Mouse (Mus musculus) ES-Bruce4 (cell line): ENCODE measurements around the gene Myo1c. TPM values are rescaled to one million over a fixed set of nuclear protein-coding genes. Genes with fewer than 3 reads are reported as not detected.

Experiments used
- H3K27ac ChIP-seq: 2 replicates; pipeline ENCODE4 v1.5.1; 2012; ENCODE audit warnings: low read length, inconsistent platforms; ENCODE audit not compliant: insufficient read depth
- H3K27me3 ChIP-seq: 2 replicates; pipeline ENCODE4 v1.6.1; 2012; ENCODE audit warnings: mild to moderate bottlenecking, low read length, inconsistent platforms; ENCODE audit not compliant: control insufficient read depth, poor library complexity, insufficient read depth, severe bottlenecking
- H3K36me3 ChIP-seq: 2 replicates; pipeline ENCODE4 v1.6.1; 2012; ENCODE audit warnings: inconsistent platforms, mild to moderate bottlenecking, low read length, moderate library complexity; ENCODE audit not compliant: control insufficient read depth, poor library complexity, insufficient read depth, severe bottlenecking
- H3K4me1 ChIP-seq: one replicate; pipeline ENCODE4 v1.8.1; 2011; ENCODE audit warnings: low read length; ENCODE audit not compliant: control insufficient read depth, insufficient read depth
- H3K4me3 ChIP-seq: 2 replicates; pipeline ENCODE4 v1.5.1; 2011; ENCODE audit warnings: low read depth, mild to moderate bottlenecking, low read length
- H3K9ac ChIP-seq: 2 replicates; pipeline ENCODE4 v1.6.1; 2012; ENCODE audit warnings: low read depth, mild to moderate bottlenecking, inconsistent platforms; ENCODE audit not compliant: poor library complexity, severe bottlenecking
- H3K9me3 ChIP-seq: replicated peaks from 2 replicates; pipeline ENCODE4 v1.6.1; 2012; ENCODE audit warnings: mild to moderate bottlenecking, low read length, inconsistent platforms; ENCODE audit not compliant: control insufficient read depth, poor library complexity, insufficient read depth, severe bottlenecking
- CTCF ChIP-seq: IDR thresholded peaks from one replicate; pipeline ENCODE4 v1.8.1; 2011; ENCODE audit warnings: low read depth, low read length
- EP300 ChIP-seq: IDR thresholded peaks from 2 replicates; pipeline ENCODE4 v1.6.1; 2011; ENCODE audit warnings: low read depth, low read length; ENCODE audit not compliant: insufficient read depth
- POLR2A ChIP-seq: IDR thresholded peaks from one replicate; pipeline ENCODE4 v1.8.1; 2011; ENCODE audit warnings: low read length; ENCODE audit not compliant: insufficient read depth
- polyA plus RNA-seq: library from polyadenylated mRNA; stranded (reverse); fragments of >200 nt; gene quantifications from 2 replicates; pipeline ENCODE4 v1.2.4, GENCODE M21; 2011; ENCODE audit warnings: low read depth; ENCODE audit not compliant: missing spikeins, insufficient read depth, insufficient read length

Myo1c gene
- polyA plus RNA-seq, 1 experiment, result 82.9 TPM

GRCm38 (mm10) chr11:75615556-75615955 lies 34.7 kb upstream of the Myo1c start:
- peaks cover 2% of the 10 kb centered on the region; the same call in 1 of the 2 replicates for H3K36me3 ChIP-seq
- H3K4me1 ChIP-seq, result peaks cover 2% of the 10 kb centered on the region
- no peak overlapping the region for H3K9ac ChIP-seq
- H3K9me3 ChIP-seq, result no peaks in the 10 kb centered on the region
- TF ChIP-seq CTCF (no peak), EP300 (no peak), POLR2A (no peak)
- H3K27me3 ChIP-seq, result no peaks in the 10 kb centered on the region
- H3K4me3 ChIP-seq, result no peak overlapping the region
- no peak overlapping the region for H3K27ac ChIP-seq

GRCm38 (mm10) chr11:75619133-75619532 lies 31.2 kb upstream of the Myo1c start:
- H3K36me3 ChIP-seq, result peaks cover 2% of the 10 kb centered on the region; the same call in 1 of the 2 replicates
- no peak overlapping the region for H3K4me3 ChIP-seq
- H3K27me3 ChIP-seq, result no peaks in the 10 kb centered on the region
- H3K9ac ChIP-seq, result no peak overlapping the region
- H3K9me3 ChIP-seq, result no peaks in the 10 kb centered on the region
- H3K27ac ChIP-seq, result peak overlapping the region; percentile 94
- H3K4me1 ChIP-seq, result peaks cover 3% of the 10 kb centered on the region
- peak; percentile 77 for TF ChIP-seq CTCF
- TF ChIP-seq EP300, result no peak

- no peaks in the 10 kb centered on the region for H3K9me3 ChIP-seq
- TF ChIP-seq POLR2A (no peak), EP300 (no peak), CTCF (no peak)
- H3K27me3 ChIP-seq, result no peaks in the 10 kb centered on the region
- peaks cover 6% of the 10 kb centered on the region for H3K4me1 ChIP-seq
- H3K4me3 ChIP-seq, result no peak overlapping the region
- peak overlapping the region; percentile 94 for H3K27ac ChIP-seq
- peaks cover 2% of the 10 kb centered on the region; the same call in 1 of the 2 replicates for H3K36me3 ChIP-seq
- peak overlapping the region; percentile 2; the same call in 1 of the 2 replicates for H3K9ac ChIP-seq
Measured at GRCm38 (mm10) chr11:75620136-75620780, 30.0 kb upstream of the Myo1c start.

GRCm38 (mm10) chr11:75621426-75621825 lies 28.9 kb upstream of the Myo1c start:
- TF ChIP-seq POLR2A (no peak), EP300 (peak; percentile 45; the same call in 1 of the 2 replicates), CTCF (no peak)
- Histone ChIP-seq H3K9me3 (no peaks in the 10 kb centered on the region), H3K27me3 (no peaks in the 10 kb centered on the region), H3K4me3 (no peak overlapping the region), H3K4me1 (peaks cover 8% of the 10 kb centered on the region), H3K36me3 (peaks cover 4% of the 10 kb centered on the region; the same call in 1 of the 2 replicates), H3K27ac (peak overlapping the region; percentile 94), H3K9ac (no peak overlapping the region)

- Histone ChIP-seq H3K27me3 (no peaks in the 10 kb centered on the region), H3K27ac (peak overlapping the region; percentile 95), H3K4me1 (peaks cover 8% of the 10 kb centered on the region), H3K9ac (peak overlapping the region; percentile 67), H3K36me3 (peaks cover 8% of the 10 kb centered on the region), H3K9me3 (no peaks in the 10 kb centered on the region), H3K4me3 (no peak overlapping the region)
- TF ChIP-seq EP300 (peak; percentile 69), CTCF (no peak)
Measured at GRCm38 (mm10) chr11:75622588-75623329, 27.5 kb upstream of the Myo1c start.

GRCm38 (mm10) chr11:75624102-75624554 lies 26.2 kb upstream of the Myo1c start:
- Histone ChIP-seq H3K36me3 (peaks cover 8% of the 10 kb centered on the region), H3K27me3 (no peaks in the 10 kb centered on the region), H3K4me3 (no peak overlapping the region), H3K27ac (peak overlapping the region; percentile 95), H3K9ac (no peak overlapping the region), H3K9me3 (no peaks in the 10 kb centered on the region), H3K4me1 (peaks cover 8% of the 10 kb centered on the region)
- no peak for TF ChIP-seq POLR2A
- TF ChIP-seq EP300, result no peak
- no peak for TF ChIP-seq CTCF
